Mouse (Mus musculus) MN1 (cell line): Measurements from ENCODE around the gene Zfp651.

Experiments
- DNase-seq: peaks from one replicate; pipeline ENCODE4 v3.0.0-alpha.2; 2016; ENCODE audit warnings: low spot score

Zfp651 gene

DNA sequence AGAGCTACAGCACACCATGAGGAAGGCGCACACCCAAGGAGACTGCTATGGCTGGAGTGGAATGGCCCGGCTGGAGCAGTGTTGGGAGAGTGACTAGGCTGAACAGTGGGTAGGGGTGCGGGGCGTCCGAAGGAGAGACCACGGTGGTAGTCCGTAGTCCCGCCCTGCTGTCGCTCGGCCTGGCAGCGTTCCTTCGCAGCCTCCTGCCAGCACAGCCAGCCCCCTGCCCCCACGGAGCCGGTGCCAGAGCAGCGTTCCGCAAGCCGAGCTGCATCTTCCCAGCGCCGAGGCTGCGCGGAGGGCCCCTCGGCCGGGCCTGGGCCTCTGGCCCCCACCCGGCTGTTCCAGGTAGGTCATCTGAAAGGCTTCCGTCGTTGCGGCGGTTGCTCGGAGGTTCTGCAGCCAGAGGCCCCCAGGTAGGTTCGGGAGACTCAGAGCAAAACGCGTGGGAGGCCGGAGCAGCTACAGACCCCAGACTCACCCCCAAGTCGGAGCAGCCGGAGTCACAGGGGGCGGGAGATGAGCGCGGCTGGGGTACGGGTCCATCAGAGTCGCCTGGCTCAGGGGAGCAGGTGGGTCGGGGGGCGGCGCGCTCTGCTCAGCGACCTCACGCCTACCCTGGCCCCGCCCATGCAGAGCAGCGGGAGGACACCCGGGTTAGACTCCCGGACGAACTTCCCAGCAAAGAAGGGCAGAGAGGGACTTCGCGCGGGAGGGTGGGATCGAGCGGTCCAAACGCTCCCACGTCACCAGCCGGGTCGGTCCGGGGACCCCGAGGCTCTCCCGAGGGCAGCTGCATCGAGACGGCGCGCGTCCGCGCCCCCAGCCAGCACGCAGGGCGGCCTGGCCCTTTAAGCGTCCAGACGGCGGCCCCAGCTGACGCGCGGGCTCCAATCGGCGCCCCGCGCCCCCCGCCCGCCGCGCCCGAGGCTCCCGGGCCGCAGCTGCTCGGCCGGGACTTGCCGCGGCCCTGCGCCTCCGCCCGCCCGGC is at the start of gene Zfp651:
Gene Zfp651, plus strand, starts transcription at position 240 of the 991 bp plus-strand sequence.
- peak; percentile 61 for DNase-seq

DNA sequence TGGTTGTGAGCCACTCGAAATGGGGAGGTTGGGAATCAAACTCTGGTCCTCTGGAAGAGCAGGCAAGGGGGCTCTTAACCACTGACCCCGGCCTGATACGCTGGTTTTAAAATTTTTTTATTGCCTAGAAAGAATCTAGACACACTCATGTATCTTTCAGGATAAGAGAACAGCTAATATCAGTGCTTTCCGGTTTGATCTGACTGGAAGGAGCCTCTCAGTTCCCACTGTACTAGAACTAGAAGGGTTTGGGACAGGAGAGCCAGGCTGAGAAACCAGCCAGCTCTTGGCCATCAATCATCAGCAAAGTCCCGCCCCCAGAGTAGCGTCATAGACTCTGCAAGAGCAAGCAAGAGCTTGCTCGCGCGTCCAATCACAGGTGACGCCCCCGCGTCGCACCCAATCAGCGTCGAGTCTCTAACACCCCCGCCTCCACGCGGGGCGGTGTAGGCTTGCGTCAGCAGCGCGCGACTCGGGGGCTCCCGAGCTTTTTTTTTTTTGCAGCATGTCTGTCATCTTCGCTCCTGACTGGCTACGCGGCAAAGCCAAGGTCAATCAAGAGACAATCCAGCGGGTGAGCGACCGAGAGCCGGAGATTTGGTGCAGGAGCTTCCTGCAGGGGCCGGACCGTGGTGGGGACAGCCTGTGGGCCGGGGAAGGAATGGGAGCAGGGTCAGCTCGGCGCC is 49.1 kb upstream of the Zfp651 start, which contains the start of gene Ss18l2:
Gene Ss18l2, plus strand, starts transcription at position 432 of the 686 bp plus-strand sequence.
- DNase-seq = peak; percentile 99

DNA sequence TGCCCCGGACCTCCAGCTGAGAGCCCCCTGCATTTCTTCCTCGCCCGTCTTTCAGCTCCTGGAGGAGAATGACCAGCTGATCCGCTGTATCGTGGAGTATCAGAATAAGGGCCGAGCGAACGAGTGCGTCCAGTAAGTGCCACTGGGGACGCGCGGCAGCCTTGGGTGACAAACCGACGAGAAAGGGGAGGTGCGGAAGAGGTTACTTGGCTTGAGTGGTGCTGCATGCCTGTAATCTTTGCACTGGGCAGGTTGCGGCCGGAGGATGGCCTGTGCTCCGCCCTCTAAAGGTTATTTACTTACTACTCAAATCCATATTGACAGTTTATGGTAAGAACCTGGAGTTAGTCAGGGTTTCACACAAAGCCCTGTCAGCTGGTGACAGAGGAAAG is 48.5 kb upstream of the Zfp651 start:
- peak; percentile 67 for DNase-seq

DNA sequence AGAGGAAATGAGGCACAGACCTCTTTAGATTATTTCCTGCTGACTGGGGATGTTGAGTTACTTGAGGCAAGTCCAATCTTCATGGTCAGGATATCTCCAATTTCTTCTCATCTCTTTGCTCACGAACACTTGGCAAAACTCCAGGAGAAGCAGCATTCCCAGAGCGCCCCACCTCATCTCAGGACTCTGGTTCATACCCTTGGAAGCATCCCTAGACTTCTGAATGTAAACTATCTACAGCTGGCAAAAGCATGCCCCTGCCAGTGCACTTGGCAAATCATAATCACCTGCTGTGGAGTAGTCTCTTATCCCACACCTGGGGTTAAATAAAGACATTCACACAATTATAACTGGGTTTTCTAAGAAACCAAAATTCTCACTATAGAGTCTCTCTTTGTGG is 42.1 kb upstream of the Zfp651 start:
- DNase-seq = no peak

DNA sequence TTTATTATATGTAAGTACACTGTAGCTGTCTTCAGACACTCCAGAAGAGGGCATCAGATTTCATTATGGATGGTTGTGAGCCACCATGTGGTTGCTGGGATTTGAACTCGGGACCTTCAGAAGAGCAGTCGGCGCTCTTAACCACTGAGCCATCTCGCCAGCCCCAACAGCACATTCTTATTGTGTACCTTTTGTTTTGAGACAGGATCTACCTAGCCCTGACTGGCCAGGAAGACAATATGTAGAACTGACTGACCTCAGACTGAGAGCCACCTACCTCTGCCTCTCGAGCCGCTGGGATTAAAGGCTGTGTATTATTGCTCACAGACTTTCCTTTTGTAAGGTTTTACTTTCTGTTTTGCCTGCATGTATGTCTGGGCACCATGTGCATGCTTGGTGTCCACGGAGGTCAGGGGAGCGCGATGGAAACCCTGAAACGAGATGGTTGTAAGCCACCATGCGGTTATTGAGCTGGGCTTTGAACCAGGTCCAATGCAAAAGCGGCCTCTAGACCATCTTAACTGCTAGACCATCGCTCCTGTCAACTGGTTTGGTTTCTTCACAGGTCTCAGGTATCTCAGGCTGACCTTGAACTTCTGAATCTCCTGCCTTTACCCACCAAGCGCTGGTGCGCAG is 40.9 kb upstream of the Zfp651 start:
- no peak for DNase-seq

DNA sequence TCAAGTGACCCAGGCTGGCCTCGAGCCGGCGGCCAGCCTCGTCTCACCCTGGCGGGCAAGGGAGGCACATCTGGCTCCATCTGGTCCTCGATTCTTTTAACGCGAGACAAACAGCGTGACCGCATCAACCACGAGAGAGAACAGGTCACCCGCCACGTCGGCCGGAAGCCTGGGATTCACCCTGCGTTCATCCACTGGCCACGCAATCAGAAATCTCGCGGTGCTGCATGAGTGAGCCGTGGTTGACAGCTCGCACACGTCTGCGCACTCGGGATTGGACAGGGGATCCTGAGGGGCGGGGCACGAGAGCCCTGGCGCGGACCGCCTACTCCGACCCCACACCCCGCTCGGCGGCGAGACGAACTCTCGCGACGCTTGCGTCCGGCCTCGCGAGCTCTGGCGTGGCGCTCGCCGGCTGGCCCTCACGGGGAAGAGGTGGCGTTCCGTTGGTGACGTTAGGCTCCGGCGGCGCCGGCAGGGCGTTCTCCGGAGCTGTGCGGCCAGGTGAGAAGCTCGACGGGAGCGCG is 40.3 kb upstream of the Zfp651 start, which contains the start of gene Nktr:
Gene Nktr, plus strand, starts transcription at position 378 of the 527 bp plus-strand sequence.
- peak; percentile 98 for DNase-seq

DNA sequence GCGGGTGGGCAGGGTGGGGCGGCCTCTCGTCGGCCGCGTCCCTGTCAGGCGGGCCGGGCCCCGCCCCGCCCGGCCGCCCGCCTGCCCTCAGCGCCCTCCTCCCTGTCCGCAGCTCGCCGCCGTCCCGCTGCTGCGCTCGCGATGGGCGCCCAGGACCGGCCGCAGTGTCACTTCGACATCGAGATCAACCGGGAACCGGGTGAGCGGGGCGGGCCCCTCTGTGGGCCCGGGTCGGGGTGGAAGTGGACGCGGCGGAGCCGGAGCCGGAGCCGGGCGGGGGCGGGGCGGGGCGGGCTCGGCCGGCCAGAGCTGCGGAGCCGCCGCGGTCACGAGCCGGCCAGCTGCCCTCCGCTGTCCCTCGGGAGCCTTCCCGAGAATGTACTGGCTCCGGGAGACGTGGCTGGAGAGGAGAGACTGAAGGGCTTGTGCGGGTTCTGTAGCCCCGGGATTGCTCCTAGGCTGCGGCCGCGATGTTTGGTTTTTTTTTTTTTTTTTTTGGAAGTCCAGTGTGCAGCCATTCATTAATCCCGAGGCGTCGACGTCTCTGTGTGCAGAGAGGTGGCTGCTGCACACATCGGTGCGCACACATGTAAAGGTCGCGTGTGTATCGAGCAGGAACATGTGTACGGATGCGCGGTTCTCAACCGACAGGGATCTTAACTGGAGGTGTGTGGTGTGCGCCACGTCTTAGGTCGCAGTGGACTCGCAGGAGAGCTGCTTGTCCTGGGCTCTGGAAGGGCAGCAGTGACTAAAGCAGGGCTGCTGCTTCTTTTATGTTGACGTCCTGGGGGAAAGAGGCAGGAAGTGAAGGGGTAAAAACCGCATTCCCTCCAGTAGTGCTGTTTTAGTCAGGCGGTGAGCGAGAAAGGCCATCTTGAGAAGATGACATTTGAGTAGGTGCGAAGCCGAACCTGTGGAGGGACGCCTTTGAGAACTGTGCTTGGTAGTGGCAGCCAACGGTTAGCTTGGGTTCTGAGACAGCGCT is 39.5 kb upstream of the Zfp651 start:
- DNase-seq = peak; percentile 78

DNA sequence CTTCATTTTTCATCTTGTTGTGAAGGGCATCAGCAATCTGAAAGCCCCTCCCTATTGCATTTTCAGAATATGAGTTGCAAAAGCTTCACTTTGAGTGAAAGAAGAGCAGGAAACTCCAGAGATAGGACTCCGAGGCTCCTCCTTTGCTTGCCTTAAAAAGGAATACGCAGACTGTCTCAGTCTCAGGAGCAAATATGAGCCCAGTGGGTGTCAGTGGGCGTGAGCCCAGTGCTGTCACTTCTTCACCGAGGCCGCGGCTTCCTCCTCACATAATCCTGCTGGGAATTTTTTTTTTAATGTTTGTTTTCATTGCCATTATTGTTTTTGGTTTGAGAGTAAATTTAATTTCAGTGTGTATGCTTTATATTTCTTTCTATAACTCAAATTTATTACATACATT is 18.6 kb upstream of the Zfp651 start:
- DNase-seq = no peak

DNA sequence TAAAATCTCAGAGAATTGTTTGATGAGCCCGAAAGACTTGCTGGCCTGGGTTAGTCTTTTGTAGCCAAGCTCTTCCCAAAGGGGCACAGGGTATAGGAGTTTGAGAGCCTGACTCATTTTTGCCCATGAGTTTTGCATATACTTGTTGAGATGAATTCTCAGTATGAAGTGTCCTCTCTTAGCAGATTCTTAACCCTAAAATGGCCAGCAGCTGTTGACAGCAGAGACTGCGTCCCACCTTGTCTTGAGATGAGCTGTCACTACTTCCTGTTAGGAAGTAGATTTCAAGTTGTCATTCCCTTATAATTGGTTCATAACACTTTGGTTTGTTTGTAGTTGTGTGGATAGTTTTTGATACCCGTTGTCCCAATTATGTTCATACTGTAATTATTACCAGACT is 18.0 kb upstream of the Zfp651 start:
- DNase-seq = no peak

DNA sequence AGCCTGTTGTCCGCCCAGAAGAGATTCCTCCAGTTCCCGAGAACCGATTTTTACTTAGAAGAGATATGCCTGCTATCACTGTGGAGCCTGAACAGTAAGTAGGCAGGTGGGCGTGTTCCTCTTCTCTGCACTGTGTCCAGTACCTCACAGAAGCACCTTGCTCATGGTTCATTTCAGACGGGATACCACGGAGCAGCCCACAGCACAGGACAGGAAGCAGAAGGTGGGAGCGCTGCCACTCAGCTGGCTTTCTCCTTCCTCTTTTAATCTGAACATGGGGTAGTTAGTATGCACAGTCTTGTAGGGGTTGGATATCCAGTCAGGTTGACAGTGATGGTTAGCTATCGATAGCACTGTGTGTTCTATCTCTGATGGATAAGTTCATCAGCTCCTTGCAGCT is 15.1 kb upstream of the Zfp651 start:
- DNase-seq = no peak

DNA sequence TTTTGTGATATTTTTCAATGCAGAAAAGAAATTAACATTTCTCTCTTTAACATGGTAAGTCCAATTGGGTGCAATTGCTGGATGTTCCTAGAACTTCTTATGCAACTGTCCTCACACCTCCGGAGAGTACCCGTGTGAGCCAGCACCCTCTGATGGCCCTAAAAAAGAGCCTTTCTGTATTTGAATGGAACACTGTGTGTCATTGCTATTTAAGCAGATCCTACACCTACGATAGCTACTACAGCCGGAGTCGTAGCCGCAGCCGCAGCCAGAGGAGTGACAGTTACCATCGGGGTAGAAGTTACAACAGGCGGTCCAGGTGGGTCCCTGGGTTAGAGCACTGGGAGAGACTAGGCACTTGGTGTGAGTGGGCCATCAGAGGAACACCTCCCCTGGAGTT is 6.4 kb upstream of the Zfp651 start:
- no peak for DNase-seq

DNA sequence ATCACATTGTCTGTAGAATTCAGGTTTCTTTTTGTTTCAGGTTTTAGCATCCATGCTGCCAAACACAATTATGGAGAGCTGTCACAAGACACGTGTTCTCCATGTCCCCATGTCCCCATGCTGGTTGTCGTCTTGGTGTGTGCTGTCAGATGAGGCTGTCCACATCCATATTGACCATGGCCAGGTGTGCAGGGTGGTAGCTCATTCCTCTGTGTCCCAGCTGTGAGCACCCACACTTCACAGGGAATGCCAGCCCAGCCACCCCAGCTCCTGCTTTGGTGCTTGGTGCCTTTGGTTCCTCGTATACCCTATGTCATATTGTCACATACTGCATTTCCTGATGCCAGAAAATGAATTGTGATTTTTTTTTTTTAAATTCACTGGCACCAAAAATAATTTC is 4.5 kb upstream of the Zfp651 start:
- no peak for DNase-seq

DNA sequence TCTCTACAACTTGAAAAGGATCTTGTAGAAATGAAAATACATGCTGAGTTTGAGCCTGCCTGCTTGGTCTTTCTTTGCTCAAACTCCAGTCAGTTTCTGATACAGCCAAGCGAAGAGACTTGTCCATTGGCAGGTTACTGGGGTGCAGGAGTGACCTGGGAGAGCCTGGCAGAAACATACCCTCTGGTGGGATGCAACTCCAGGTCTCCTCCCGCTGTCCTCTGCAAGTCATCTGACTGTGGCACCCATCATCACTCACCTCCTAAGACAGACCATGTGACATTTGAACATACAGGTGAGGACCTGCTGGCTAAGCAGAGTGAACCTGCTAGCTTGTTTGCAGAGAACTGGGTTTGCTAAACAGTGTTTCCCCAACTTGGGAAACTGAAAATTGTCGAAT is 2.3 kb upstream of the Zfp651 start:
- DNase-seq = no peak

DNA sequence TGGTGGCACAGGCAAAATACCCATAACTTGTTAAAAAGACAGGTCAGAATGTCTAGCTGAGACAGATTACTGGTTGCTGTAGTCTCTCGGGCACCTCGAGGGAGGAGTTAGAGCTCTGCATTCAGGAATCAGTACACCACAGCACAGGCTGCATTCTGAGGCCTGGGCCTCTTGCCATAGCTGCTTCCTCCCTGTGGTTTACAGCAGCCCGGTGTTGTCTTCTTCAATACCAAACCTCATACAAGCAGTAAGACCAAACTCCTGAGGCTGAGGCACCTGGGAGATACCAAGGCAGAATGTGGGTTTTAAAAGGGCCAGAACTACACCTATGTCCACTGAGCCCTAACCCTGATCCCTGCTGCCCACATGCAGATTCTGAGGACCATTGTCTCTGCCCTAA is 1.7 kb upstream of the Zfp651 start:
- DNase-seq = no peak

DNA sequence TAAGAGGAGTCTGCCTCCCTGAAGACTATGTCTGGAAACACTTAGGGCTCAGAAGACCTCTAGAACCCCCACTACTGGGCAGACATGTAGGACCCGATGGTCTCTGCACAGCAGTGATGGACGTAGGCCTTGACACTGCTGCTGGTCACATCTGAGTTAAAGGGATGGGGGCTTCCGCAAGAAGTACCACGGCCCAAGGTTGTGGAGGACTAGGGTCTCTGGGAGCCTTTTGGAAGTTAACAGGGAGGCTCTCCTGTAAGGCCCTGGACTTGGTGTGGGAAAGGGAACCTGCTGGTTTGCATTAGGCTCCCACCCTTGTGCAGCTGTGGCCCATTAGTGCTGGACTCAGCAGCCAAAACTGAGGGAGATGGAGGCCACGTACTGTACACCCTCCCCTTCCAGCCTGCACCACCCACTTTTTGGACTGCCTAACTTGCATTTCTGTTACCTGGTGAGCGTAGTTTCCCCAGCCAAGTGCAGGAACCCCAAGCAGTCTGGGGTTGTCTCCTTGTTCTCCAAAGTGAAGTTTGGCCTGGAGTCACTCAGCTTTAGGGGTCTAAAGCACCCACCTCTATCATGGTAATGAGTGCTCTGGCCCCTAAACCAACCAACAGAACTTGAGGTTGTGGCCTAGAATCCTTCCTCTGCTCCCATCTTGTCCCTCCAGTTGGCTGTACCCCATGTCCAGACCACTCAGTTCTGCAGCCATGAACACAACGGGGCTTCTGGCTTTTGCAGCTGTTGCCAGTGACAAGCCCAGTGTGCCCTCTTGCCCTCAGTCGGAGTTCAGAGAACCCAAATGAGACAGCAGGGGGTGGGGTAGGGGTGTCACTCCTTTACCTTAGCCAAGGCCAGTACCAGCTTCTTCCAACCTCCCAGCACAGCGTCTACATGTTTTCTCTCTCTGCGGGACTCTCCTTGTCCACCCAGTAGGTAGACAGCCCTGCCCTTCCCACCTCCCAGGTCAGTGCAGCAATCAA is 1.0 kb upstream of the Zfp651 start:
- no peak for DNase-seq

DNA sequence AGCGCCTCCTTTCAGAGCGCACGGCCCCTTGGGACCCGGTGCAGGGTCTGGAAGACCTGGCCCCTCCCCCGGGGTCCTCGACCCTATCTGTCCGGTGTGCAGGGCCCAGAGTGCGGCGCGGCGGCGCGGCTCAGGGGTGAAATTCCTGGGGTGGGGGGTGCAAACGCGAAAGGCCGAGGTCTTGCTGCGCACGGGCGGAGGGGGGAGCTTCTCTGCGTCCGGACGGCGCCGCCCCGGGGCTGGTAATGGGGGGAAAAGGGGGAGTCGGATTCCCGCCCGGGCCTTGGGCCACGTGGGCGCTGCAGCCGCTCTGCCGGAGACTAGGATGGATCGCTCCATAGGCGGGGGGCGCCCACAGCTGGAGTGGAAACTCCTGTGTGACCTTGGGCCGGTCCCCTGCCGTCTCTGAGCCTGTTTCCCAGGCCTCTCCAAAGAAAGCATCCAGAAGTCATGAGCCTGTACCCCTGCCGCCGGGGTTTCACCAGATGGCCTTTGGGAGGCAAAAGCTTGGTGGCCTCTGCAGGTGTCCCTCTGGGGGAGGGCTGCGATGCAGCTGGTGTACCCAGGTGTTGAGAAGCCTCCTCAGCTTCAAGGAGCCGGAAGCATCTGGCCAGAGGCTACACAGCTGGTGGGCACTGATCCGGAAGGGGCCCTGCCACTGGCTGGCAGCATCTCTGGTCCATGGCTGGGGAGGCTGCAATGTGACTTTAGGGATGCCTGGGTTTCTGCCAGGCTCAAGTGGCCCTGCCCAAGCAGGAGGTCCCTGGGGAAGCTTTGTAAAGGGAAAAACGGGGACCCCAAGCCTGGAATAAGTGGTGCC is 1.4 kb downstream of the Zfp651 start:
- peak; percentile 66 for DNase-seq

DNA sequence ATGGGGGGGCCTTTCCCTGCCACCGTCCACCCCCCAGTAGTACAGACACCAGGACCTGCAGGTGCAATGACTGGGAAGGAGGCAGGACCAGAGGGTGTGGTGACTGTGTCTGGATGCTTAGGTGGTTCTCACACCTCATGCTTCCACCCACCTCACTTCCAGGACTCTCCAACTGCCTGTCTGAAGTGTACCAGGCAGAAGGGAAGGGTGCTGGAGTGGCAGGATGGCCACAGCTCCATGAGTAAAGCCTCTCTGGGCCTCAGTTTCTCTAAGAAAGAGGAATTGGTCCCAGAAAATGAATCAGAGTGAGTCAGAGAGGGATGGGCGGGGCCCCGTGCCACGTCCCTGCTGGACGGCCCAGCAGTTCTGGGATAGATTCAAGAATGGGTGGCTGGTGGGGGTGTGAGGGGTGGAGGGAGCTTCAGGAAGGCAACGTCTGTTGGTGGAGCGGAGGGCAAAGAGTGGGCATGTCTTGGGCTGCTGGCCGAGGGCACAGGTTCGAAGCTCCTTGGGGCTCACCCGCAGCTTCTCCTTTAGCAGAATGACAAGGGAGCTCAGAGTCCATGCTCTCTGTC is 2.0 kb downstream of the Zfp651 start:
- DNase-seq = peak; percentile 30

DNA sequence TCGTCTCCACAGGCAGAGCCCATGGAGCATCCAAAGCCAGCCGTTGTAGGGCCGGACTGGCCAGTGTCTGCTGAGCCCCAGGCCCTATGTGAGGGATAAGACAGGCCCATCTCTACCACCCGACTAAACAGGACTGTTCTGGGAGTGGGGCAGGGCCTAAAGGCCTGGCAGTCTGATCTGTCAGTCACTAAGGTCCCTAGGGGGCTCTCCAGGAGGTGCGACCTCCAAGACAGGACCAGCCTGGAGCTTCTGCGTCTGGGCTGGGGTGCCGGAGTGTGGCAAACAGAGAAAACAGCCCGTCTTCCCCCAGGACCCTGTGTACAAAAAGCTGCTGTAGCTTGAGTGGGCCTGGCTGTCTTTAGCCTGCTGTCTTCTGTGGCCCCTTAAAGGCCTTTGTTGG is 2.7 kb downstream of the Zfp651 start:
- DNase-seq = no peak

DNA sequence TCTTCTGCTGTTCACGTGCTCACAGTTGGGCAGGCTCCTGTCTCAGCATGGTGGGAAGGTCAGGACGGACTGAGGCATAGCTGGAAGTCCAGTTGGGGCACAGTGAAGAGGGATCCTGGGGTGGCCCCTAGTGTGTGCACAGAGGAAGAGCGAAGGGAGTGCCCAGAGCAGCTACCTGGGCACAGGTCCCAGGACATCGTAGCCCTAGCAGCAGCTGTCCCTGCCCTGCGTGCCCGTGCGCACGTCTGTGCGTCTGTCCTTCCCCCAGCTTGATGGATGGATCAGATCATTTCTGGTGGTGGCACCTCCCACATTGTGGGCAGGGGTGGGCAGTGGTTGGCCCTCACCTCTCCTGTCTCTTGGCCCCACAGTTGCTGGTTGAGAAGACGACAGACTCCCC is 3.1 kb downstream of the Zfp651 start:
- DNase-seq = no peak
